Mouse (Mus musculus): Measurements from ENCODE around the gene Ep300. TPM values are rescaled to one million over a fixed set of nuclear protein-coding genes. Genes with fewer than 3 reads are reported as not detected.

Gene Ep300
- polyA plus RNA-seq, 1 experiment from 2014 or later, result 37.3 TPM

Small RNA genes lying within 50 kb of the gene (microRNA-seq; reads per million reads assigned to microRNA genes)
- gene Gm23880, result not detected

Other genes starting within 250 kb of the Ep300 start
- gene Slc25a17, start 224.5 kb upstream of the Ep300 start, polyA plus RNA-seq (2014; fragmentation: Nextera tagmentation; extraction: Ambion mirVana), result 148 and 157 TPM in 2 replicates
- 173 and 184 TPM in 2 replicates for gene St13, start 185.3 kb upstream of the Ep300 start, polyA plus RNA-seq (2014; fragmentation: Nextera tagmentation; extraction: Ambion mirVana)
- 6.6 and 8.0 TPM in 2 replicates for gene Xpnpep3, start 185.2 kb upstream of the Ep300 start, polyA plus RNA-seq (2014; fragmentation: Nextera tagmentation; extraction: Ambion mirVana)
- 0.90 and 1.7 TPM in 2 replicates for gene Dnajb7, start 177.1 kb upstream of the Ep300 start, polyA plus RNA-seq (2014; fragmentation: Nextera tagmentation; extraction: Ambion mirVana)
- gene Rbx1, start 119.1 kb upstream of the Ep300 start, polyA plus RNA-seq (2014; fragmentation: Nextera tagmentation; extraction: Ambion mirVana), result 454 and 456 TPM in 2 replicates
- 25.0 and 26.8 TPM in 2 replicates for gene L3mbtl2, start 78.5 kb downstream of the Ep300 start, polyA plus RNA-seq (2014; fragmentation: Nextera tagmentation; extraction: Ambion mirVana)
- gene Chadl, start 111.9 kb downstream of the Ep300 start, polyA plus RNA-seq (2014; fragmentation: Nextera tagmentation; extraction: Ambion mirVana), result 19.9 and 32.3 TPM in 2 replicates
- gene Zc3h7b, start 159.7 kb downstream of the Ep300 start, polyA plus RNA-seq (2014; fragmentation: Nextera tagmentation; extraction: Ambion mirVana), result 49.6 and 72.6 TPM in 2 replicates
- 105 and 117 TPM in 2 replicates for gene Rangap1, start 160.2 kb downstream of the Ep300 start, polyA plus RNA-seq (2014; fragmentation: Nextera tagmentation; extraction: Ambion mirVana)
- 17.9 and 19.3 TPM in 2 replicates for gene Tef, start 217.1 kb downstream of the Ep300 start, polyA plus RNA-seq (2014; fragmentation: Nextera tagmentation; extraction: Ambion mirVana)

Measured in neural tube, embryonic 14.5 days (tissue).